In the genomic region with DNA sequence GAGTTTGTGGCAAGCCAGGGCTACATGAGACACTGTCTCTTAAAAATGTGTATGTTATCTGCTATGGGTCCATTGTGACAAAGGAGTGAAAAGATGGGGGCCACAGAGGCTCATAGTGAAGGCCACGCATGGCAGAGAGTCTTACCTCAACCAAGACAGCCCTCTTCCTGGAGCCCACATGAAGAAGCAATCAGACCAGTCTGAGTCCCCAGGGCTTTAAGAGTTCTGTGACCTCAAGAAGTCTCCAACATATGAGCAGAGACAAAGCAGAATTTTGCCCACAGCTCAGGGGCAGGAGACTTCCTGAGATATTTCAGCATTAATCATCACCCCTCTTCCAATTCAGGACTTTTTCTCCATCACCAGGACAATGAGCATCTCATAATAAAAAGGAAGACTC, we compare ENCODE assay signal across 27 mouse cellular contexts. TPM values are rescaled to one million over a fixed set of nuclear protein-coding genes. Genes with fewer than 3 reads are reported as not detected.
"Had no signal": no experiment of that assay in that cellular context is flagged by ENCODE, and none has a peak within 500 bp of the region (broad histone marks: within the 10 kb centered on the region; RNA-seq: fewer than 3 reads in every experiment).

No protein-coding gene starts in this region.

- H3K36me3 ChIP-seq: liver, embryonic 15.5 days; lung, embryonic 15.5 days; midbrain, embryonic 13.5 days; midbrain, embryonic 15.5 days; neural tube, embryonic 12.5 days; stomach, embryonic 15.5 days had no signal

- H3K9me3 ChIP-seq: liver, embryonic 15.5 days; lung, embryonic 15.5 days; megakaryocyte, embryonic 14.5 days; midbrain, embryonic 13.5 days; midbrain, embryonic 15.5 days; neural tube, embryonic 12.5 days; stomach, embryonic 15.5 days had no signal

- H3K4me1 ChIP-seq: liver, embryonic 15.5 days; lung, embryonic 15.5 days; megakaryocyte, embryonic 14.5 days; midbrain, embryonic 15.5 days; neural tube, embryonic 12.5 days; stomach, embryonic 15.5 days had no signal

- H3K27me3 ChIP-seq: liver, embryonic 15.5 days; lung, embryonic 15.5 days; megakaryocyte, embryonic 14.5 days; midbrain, embryonic 13.5 days; midbrain, embryonic 15.5 days; neural tube, embryonic 12.5 days; stomach, embryonic 15.5 days had no signal

- H3K9ac ChIP-seq: liver, embryonic 15.5 days; liver, postnatal 0 days; lung, embryonic 15.5 days; midbrain, embryonic 13.5 days; midbrain, embryonic 15.5 days; neural tube, embryonic 12.5 days; stomach, embryonic 15.5 days had no signal

- DNase-seq: liver, postnatal 0 days; lung, adult 2 months; lung, postnatal 14 days; lung, postnatal 36 days; retina, postnatal 1 day; right cerebral cortex, adult 18-20 months; right cerebral cortex, postnatal 25 days; right cerebral cortex, postnatal 4 days; thymus, adult 2 months; thymus, postnatal 25 days; thymus, postnatal 4 days had no signal

- H3K4me3 ChIP-seq: liver, embryonic 15.5 days; lung, embryonic 15.5 days; megakaryocyte, embryonic 14.5 days; midbrain, embryonic 13.5 days; midbrain, embryonic 15.5 days; neural tube, embryonic 12.5 days; stomach, embryonic 15.5 days had no signal

- H3K4me2 ChIP-seq: liver, embryonic 15.5 days; lung, embryonic 15.5 days; midbrain, embryonic 11.5 days; midbrain, embryonic 13.5 days; midbrain, embryonic 15.5 days; neural tube, embryonic 12.5 days; stomach, embryonic 15.5 days had no signal

- H3K27ac ChIP-seq: liver, embryonic 15.5 days; lung, embryonic 15.5 days; macrophage; midbrain, embryonic 13.5 days; midbrain, embryonic 15.5 days; neural tube, embryonic 12.5 days; stomach, embryonic 15.5 days; stomach, postnatal 0 days had no signal

- ATAC-seq: liver, postnatal 0 days; lung, postnatal 0 days; midbrain, embryonic 13.5 days; midbrain, embryonic 15.5 days had no signal

RNA-seq across cellular contexts. Expression of gene Ankrd34c, which starts 50.4 kb away (rescaled TPM):
- total RNA-seq: megakaryocyte progenitor cell, adult 5-6 weeks; monocyte, adult 5-6 weeks had no signal
- polyA plus RNA-seq: liver, embryonic 15.5 days; liver, postnatal 0 days; lung, adult 2 months; lung, embryonic 15.5 days; lung, postnatal 0 days; macrophage; neural tube, embryonic 12.5 days; small intestine, adult 2 months; spleen, adult 2 months; stomach, embryonic 15.5 days; stomach, postnatal 0 days; testis, adult 2 months; thymus, adult 2 months had no signal
